Comparison of ENCODE assay signal across 8 mouse cellular contexts in the genomic region with DNA sequence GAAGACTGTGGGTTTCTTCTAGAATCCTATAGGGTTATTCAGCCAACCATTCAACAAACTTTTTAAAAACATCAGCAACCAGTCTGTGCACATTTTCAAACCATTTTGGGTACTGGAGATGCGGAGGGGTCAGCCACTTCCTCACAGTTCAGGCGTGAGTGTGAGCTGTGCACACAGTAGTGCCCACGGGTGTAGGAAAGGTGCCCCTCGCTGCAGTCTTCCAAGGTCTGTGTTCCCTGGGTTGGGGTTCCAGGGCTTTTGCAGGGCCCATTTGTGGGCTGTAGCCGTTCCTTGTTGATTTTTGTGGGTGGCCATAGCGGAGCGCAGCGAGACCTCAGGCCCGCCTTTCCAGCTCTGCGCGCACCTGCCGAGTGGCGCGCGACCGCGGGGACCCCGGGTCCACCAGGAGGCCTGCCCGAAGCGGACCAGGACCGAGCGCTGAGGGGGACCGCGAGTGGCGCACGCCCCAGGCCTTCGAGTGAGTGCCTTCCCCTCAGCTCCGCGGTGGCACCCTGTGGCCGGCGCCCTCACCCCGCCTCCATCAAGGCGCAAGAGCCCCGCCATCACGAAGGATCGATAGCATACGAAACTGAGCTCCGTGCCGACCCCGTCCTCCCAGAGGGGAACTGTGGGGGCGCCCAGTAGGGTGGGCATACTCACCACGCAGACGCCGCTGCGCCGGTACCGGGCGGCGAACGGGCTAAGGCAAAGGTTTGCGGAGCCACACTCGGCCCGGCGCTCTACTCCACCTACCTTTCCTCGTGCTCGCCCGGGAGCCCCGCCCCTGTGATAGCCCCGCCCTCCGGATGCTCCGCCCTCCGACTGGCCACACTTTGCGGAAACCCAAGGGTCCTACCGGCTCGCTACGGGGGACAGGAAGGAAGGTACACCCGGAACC. TPM values are rescaled to one million over a fixed set of nuclear protein-coding genes. Genes with fewer than 3 reads are reported as not detected.
DNase-seq lines count a peak whose midpoint lies in the region; ATAC-seq and TF ChIP-seq lines count a peak whose summit lies in the region.

A gene (minus strand): TSS at position 780 of the 898 bp plus-strand sequence.

- H3K4me1 ChIP-seq in ES-Bruce4 (ENCODE audit: control insufficient read depth, insufficient read depth, low read length) = peaks cover 5% of the 10 kb centered on the region
- H3K4me1 ChIP-seq in forebrain, embryonic 13.5 days = peaks cover 9% of the 10 kb centered on the region
- peaks cover 57% of the 10 kb centered on the region for H3K4me1 ChIP-seq in liver, embryonic 15.5 days (replicated peaks)
- 0 out of 2 replicates have a peak, but pooled peaks cover 2% of the 10 kb centered on the region for H3K4me1 ChIP-seq in neural tube, embryonic 11.5 days (ENCODE audit: control insufficient read depth, insufficient read depth, low read length)
- H3K4me1 ChIP-seq in stomach, postnatal 0 days (replicated peaks; ENCODE audit: control insufficient read depth, insufficient read depth) = no peaks in the 10 kb centered on the region

- no peak for TF ChIP-seq EP300 in ES-Bruce4 (IDR thresholded peaks at IDR 0.05; ENCODE audit: insufficient read depth, low read depth, low read length)
- TF ChIP-seq EP300 in stomach, postnatal 0 days (optimal IDR thresholded peaks at IDR 0.05) = no peak

- DNase-seq in c-Kit-positive CD71-positive TER-119-negative erythroid progenitor cells, embryonic 14.5 days (ENCODE audit: low read depth) = peak; percentile 75
- peak; percentile 91 to 93 for DNase-seq in heart, postnatal 10 days
- DNase-seq in kidney, postnatal 4 days = peak; percentile 96 to 97
- peak; percentile 90 for DNase-seq in neural tube, embryonic 11.5 days (ENCODE audit: low spot score)
- peak; percentile 95 for DNase-seq in stomach, postnatal 0 days (ENCODE audit: low spot score)

- peak within 1 kb of the TSS; percentile 88 for H3K9ac ChIP-seq in ES-Bruce4 (ENCODE audit: low read depth, poor library complexity, severe bottlenecking)
- peak within 1 kb of the TSS; percentile 68 for H3K9ac ChIP-seq in forebrain, embryonic 13.5 days
- H3K9ac ChIP-seq in liver, embryonic 15.5 days = peak within 1 kb of the TSS; percentile 65
- H3K9ac ChIP-seq in neural tube, embryonic 11.5 days (ENCODE audit: low read length) = peak within 1 kb of the TSS; percentile 48
- H3K9ac ChIP-seq in stomach, postnatal 0 days (ENCODE audit: low read length) = peak within 1 kb of the TSS; percentile 66

- no peak within 1 kb of the TSS for H3K27ac ChIP-seq in ES-Bruce4 (ENCODE audit: insufficient read depth, low read length)
- H3K27ac ChIP-seq in forebrain, embryonic 13.5 days = no peak within 1 kb of the TSS
- H3K27ac ChIP-seq in liver, embryonic 15.5 days (replicated peaks) = peak within 1 kb of the TSS; percentile 87
- H3K27ac ChIP-seq in neural tube, embryonic 11.5 days (ENCODE audit: low read depth, low read length) = 0 out of 2 replicates have a peak within 1 kb of the TSS, but pooled peaks have one; percentile 10
- H3K27ac ChIP-seq in stomach, postnatal 0 days (replicated peaks) = 0 out of 2 replicates have a peak within 1 kb of the TSS, but pooled peaks have one; percentile 35

- H3K36me3 ChIP-seq in ES-Bruce4 (ENCODE audit: control insufficient read depth, insufficient read depth, low read length, poor library complexity, severe bottlenecking) = peaks cover 3% of the 10 kb centered on the region; the same call in 1 of the 2 replicates
- no peaks in the 10 kb centered on the region for H3K36me3 ChIP-seq in forebrain, embryonic 13.5 days (ENCODE audit: poor library complexity, severe bottlenecking)
- no peaks in the 10 kb centered on the region for H3K36me3 ChIP-seq in liver, embryonic 15.5 days (replicated peaks)
- no peaks in the 10 kb centered on the region for H3K36me3 ChIP-seq in neural tube, embryonic 11.5 days (ENCODE audit: control insufficient read depth, insufficient read depth, low read length)
- no peaks in the 10 kb centered on the region for H3K36me3 ChIP-seq in stomach, postnatal 0 days (ENCODE audit: control insufficient read depth, insufficient read depth, low read length)

- H3K27me3 ChIP-seq in ES-Bruce4 (ENCODE audit: control insufficient read depth, insufficient read depth, low read length, poor library complexity, severe bottlenecking) = no peaks in the 10 kb centered on the region
- peaks cover 11% of the 10 kb centered on the region for H3K27me3 ChIP-seq in forebrain, embryonic 13.5 days
- no peaks in the 10 kb centered on the region for H3K27me3 ChIP-seq in liver, embryonic 15.5 days
- H3K27me3 ChIP-seq in neural tube, embryonic 11.5 days (ENCODE audit: control insufficient read depth, insufficient read depth, low read length) = no peaks in the 10 kb centered on the region
- no peaks in the 10 kb centered on the region for H3K27me3 ChIP-seq in stomach, postnatal 0 days (ENCODE audit: control insufficient read depth, insufficient read depth, low read length)

- no peak for TF ChIP-seq POLR2A in ES-Bruce4 (IDR thresholded peaks at IDR 0.05; ENCODE audit: insufficient read depth, low read length)

- H3K4me3 ChIP-seq in ES-Bruce4 (ENCODE audit: low read depth, low read length) = peak within 1 kb of the TSS; percentile 87
- H3K4me3 ChIP-seq in forebrain, embryonic 13.5 days = peak within 1 kb of the TSS; percentile 55
- H3K4me3 ChIP-seq in liver, embryonic 15.5 days (replicated peaks) = peak within 1 kb of the TSS; percentile 74
- peak within 1 kb of the TSS; percentile 65 for H3K4me3 ChIP-seq in neural tube, embryonic 11.5 days (ENCODE audit: low read depth, low read length)
- H3K4me3 ChIP-seq in stomach, postnatal 0 days (ENCODE audit: low read depth, low read length) = peak within 1 kb of the TSS; percentile 58

- H3K4me2 ChIP-seq in forebrain, embryonic 13.5 days = peak within 1 kb of the TSS; percentile 98
- peak within 1 kb of the TSS; percentile 99 for H3K4me2 ChIP-seq in liver, embryonic 15.5 days
- H3K4me2 ChIP-seq in neural tube, embryonic 11.5 days (ENCODE audit: low read depth) = peak within 1 kb of the TSS; percentile 93
- peak within 1 kb of the TSS; percentile 97 for H3K4me2 ChIP-seq in stomach, postnatal 0 days (replicated peaks; ENCODE audit: low read depth)

- intact Hi-C loops in heart, postnatal 10 days (cut with DNase I) = no loop called here

- no peaks in the 10 kb centered on the region for H3K9me3 ChIP-seq in ES-Bruce4 (replicated peaks; ENCODE audit: control insufficient read depth, insufficient read depth, low read length, poor library complexity, severe bottlenecking)
- peaks cover 4% of the 10 kb centered on the region for H3K9me3 ChIP-seq in forebrain, embryonic 13.5 days (replicated peaks)
- no peaks in the 10 kb centered on the region for H3K9me3 ChIP-seq in liver, embryonic 15.5 days (replicated peaks)
- no peaks in the 10 kb centered on the region for H3K9me3 ChIP-seq in neural tube, embryonic 11.5 days (ENCODE audit: control insufficient read depth, low read length)
- H3K9me3 ChIP-seq in stomach, postnatal 0 days (ENCODE audit: control insufficient read depth, low read length) = no peaks in the 10 kb centered on the region

- ATAC-seq in forebrain, embryonic 13.5 days = peak; percentile 90
- peak; percentile 81 for ATAC-seq in liver, embryonic 15.5 days (ENCODE audit: insufficient read depth)
- peak; percentile 89 for ATAC-seq in neural tube, embryonic 11.5 days (ENCODE audit: insufficient read depth, low FRiP score, low TSS enrichment)
- peak; percentile 91 for ATAC-seq in stomach, postnatal 0 days (ENCODE audit: low FRiP score, low TSS enrichment)

- WGBS in forebrain, embryonic 13.5 days = 1% methylated on average over 63 of the region's 67 CpGs
- 1% methylated on average over 65 of the region's 67 CpGs for WGBS in liver, embryonic 15.5 days (ENCODE audit: insufficient replicate concordance)
- under 1% methylated on average over 65 of the region's 67 CpGs for WGBS in neural tube, embryonic 11.5 days
- 2% methylated on average over 61 of the region's 67 CpGs for WGBS in stomach, postnatal 0 days

- no peak for TF ChIP-seq CTCF in ES-Bruce4 (IDR thresholded peaks at IDR 0.05; ENCODE audit: low read depth, low read length)
- TF ChIP-seq CTCF in stomach, postnatal 0 days (IDR thresholded peaks at IDR 0.05; ENCODE audit: low read depth) = no peak

RNA-seq across cellular contexts. Expression of the gene that starts here (rescaled TPM):
- polyA plus RNA-seq in ES-Bruce4 (2011; ENCODE audit: insufficient read depth, insufficient read length, low read depth, missing spikeins) = 43.8 and 45.0 TPM in 2 replicates
- polyA plus RNA-seq in forebrain, embryonic 13.5 days (2015; fragmentation: Nextera tagmentation; extraction: Ambion mirVana) = 16.9 and 21.2 TPM in 2 replicates
- total RNA-seq in heart, postnatal 10 days (2021) = 1 to 10 TPM; 2.4 TPM
- 22.0 TPM in 2 replicates for polyA plus RNA-seq in liver, embryonic 15.5 days (2015; fragmentation: Nextera tagmentation; extraction: Ambion mirVana)
- 17.5 and 17.8 TPM in 2 replicates for polyA plus RNA-seq in neural tube, embryonic 11.5 days (2014; fragmentation: Nextera tagmentation; extraction: Ambion mirVana)
- polyA plus RNA-seq in stomach, postnatal 0 days (2015; fragmentation: Nextera tagmentation; extraction: Ambion mirVana) = 21.6 and 21.8 TPM in 2 replicates

Comparison
In these comparisons a context has a peak if more than half of its experiments do, and no peak if none do; other contexts are left out.
1. H3K27ac ChIP-seq: peak in liver, embryonic 15.5 days (single experiment), neural tube, embryonic 11.5 days (single experiment) and stomach, postnatal 0 days (single experiment); none in ES-Bruce4 (single experiment) and forebrain, embryonic 13.5 days (single experiment).
2. Peak in every context shown above with its lines, with median percentiles within 50 percentile points of each other: H3K4me3 ChIP-seq, H3K9ac ChIP-seq, DNase-seq, ATAC-seq and H3K4me2 ChIP-seq.